Mouse (Mus musculus) CH12.LX (cell line): ENCODE data around the gene Dhx8. TPM values are rescaled to one million over a fixed set of nuclear protein-coding genes. Genes with fewer than 3 reads are reported as not detected.

Source experiments
- DNase-seq: peaks from one replicate; pipeline ENCODE4 v3.0.0-alpha.2; 2013; ENCODE audit errors: extremely low read depth
- H3K27ac ChIP-seq: 2 replicates; pipeline ENCODE4 v1.5.1; 2012; ENCODE audit warnings: low read depth, mild to moderate bottlenecking, control low read depth, moderate library complexity; ENCODE audit not compliant: insufficient read depth
- H3K27me3 ChIP-seq: replicated peaks from 2 replicates; pipeline ENCODE3; 2012; ENCODE audit warnings: inconsistent platforms
- H3K36me3 ChIP-seq, 2 experiments: replicated peaks in 1 of 2; 2 replicates each; pipeline versions ENCODE3 to v1.6.1; 2012; ENCODE audit warnings: inconsistent platforms in 1 of 2, low read length in 1 of 2, mild to moderate bottlenecking in 1 of 2, mixed read lengths in 1 of 2, moderate library complexity in 1 of 2; ENCODE audit not compliant: control insufficient read depth in 1 of 2, insufficient read depth in 1 of 2
- H3K4me1 ChIP-seq, 2 experiments: 2 replicates each; pipeline ENCODE4 v1.6.1; 2012; ENCODE audit warnings: inconsistent platforms in 1 of 2, moderate library complexity in 1 of 2; ENCODE audit not compliant: insufficient read depth in 2 of 2, control insufficient read depth in 1 of 2
- H3K4me2 ChIP-seq: 2 replicates; pipeline ENCODE4 v1.6.1; 2012; ENCODE audit warnings: low read depth, mild to moderate bottlenecking, control low read depth; ENCODE audit not compliant: poor library complexity, insufficient read depth, severe bottlenecking
- H3K4me3 ChIP-seq, 3 experiments: fragments of 150-350 bp in 1 of 3; sonication (generic) in 1 of 3; replicated peaks in 1 of 3; 2 replicates each; pipeline versions ENCODE3 to v1.5.1; 2011 to 2012; ENCODE audit warnings: low read depth in 2 of 3, low read length in 2 of 3, mild to moderate bottlenecking in 2 of 3, moderate library complexity in 2 of 3, control low read depth in 1 of 3, improper control_type of control experiment in 1 of 3, inconsistent platforms in 1 of 3, mixed read lengths in 1 of 3; ENCODE audit not compliant: poor library complexity in 1 of 3
- H3K79me2 ChIP-seq: replicated peaks from 2 replicates; pipeline ENCODE4 v1.6.1; 2012; ENCODE audit warnings: mild to moderate bottlenecking, moderate library complexity; ENCODE audit not compliant: control insufficient read depth, poor library complexity, insufficient read depth, severe bottlenecking; ENCODE audit errors: extremely low read depth
- H3K9ac ChIP-seq: 2 replicates; pipeline ENCODE4 v1.6.1; 2012; ENCODE audit warnings: low read depth, mild to moderate bottlenecking, control low read depth, moderate library complexity; ENCODE audit not compliant: insufficient read depth
- H3K9me3 ChIP-seq: replicated peaks from 2 replicates; pipeline ENCODE3; 2012; ENCODE audit warnings: low read length, inconsistent platforms, mixed read lengths
- CHD1 ChIP-seq: IDR thresholded peaks from 2 replicates; pipeline ENCODE4 v1.6.1; 2012; ENCODE audit warnings: low read depth, low read length, improper control_type of control experiment, inconsistent platforms
- CTCF ChIP-seq, 2 experiments: IDR thresholded peaks in 1 of 2; conservative IDR thresholded peaks in 1 of 2; 2 replicates each; pipeline ENCODE4 v1.5.1; 2011 to 2012; ENCODE audit warnings: low read depth in 2 of 2, low read length in 2 of 2, improper control_type of control experiment in 1 of 2, inconsistent platforms in 1 of 2, mild to moderate bottlenecking in 1 of 2, moderate library complexity in 1 of 2
- GABPA ChIP-seq: IDR thresholded peaks from 2 replicates; pipeline ENCODE4 v1.6.1; 2012; ENCODE audit warnings: low read depth, low read length, improper control_type of control experiment, inconsistent platforms; ENCODE audit not compliant: insufficient replicate concordance
- JUND ChIP-seq: conservative IDR thresholded peaks from 2 replicates; pipeline ENCODE4 v1.6.1; 2011; ENCODE audit warnings: low read depth, low read length, improper control_type of control experiment
- KAT2A ChIP-seq: IDR thresholded peaks from 2 replicates; pipeline ENCODE4 v1.6.1; 2012; ENCODE audit warnings: low read length, improper control_type of control experiment, inconsistent platforms; ENCODE audit not compliant: insufficient replicate concordance
- MAFK ChIP-seq: IDR thresholded peaks from 2 replicates; pipeline ENCODE4 v1.6.1; 2011; ENCODE audit warnings: low read length, improper control_type of control experiment; ENCODE audit not compliant: insufficient replicate concordance
- MAX ChIP-seq: IDR thresholded peaks from 2 replicates; pipeline ENCODE4 v1.6.1; 2011; ENCODE audit warnings: low read length, improper control_type of control experiment
- MEF2A ChIP-seq: IDR thresholded peaks from 2 replicates; pipeline ENCODE4 v1.6.1; 2014; ENCODE audit warnings: low read depth, mild to moderate bottlenecking, inconsistent platforms, low read length, improper control_type of control experiment, borderline replicate concordance
- MXI1 ChIP-seq: IDR thresholded peaks from 2 replicates; pipeline ENCODE4 v1.6.1; 2011; ENCODE audit warnings: mild to moderate bottlenecking, low read depth, low read length, improper control_type of control experiment
- PAX5 ChIP-seq: IDR thresholded peaks from 2 replicates; pipeline ENCODE4 v1.6.1; 2012; ENCODE audit warnings: low read length, inconsistent platforms, mixed read lengths
- POLR2A ChIP-seq: IDR thresholded peaks from 2 replicates; pipeline ENCODE4 v1.6.1; 2011; ENCODE audit warnings: low read depth, mild to moderate bottlenecking, improper control_type of control experiment, low read length
- SMC3 ChIP-seq: IDR thresholded peaks from 2 replicates; pipeline ENCODE4 v1.6.1; 2011; ENCODE audit warnings: low read depth, low read length, improper control_type of control experiment
- USF1 ChIP-seq: IDR thresholded peaks from 2 replicates; pipeline ENCODE4 v1.6.1; 2014; ENCODE audit warnings: low read depth, mild to moderate bottlenecking, inconsistent platforms, low read length, improper control_type of control experiment
- USF2 ChIP-seq: conservative IDR thresholded peaks from 2 replicates; pipeline ENCODE4 v1.6.1; 2011; ENCODE audit warnings: low read depth, low read length, improper control_type of control experiment
- ZKSCAN1 ChIP-seq: IDR thresholded peaks from 2 replicates; pipeline ENCODE4 v1.6.1; 2012; ENCODE audit warnings: low read depth, inconsistent platforms, low read length, improper control_type of control experiment, borderline replicate concordance
- dilution Hi-C: fragments of 300-500 bp; cut with MboI; formaldehyde crosslinking; loops from 2 replicates; pipeline ENCODE4 v1.14.3; 2020; ENCODE audit warnings: low sequenced_read_pairs; ENCODE audit not compliant: extremely low pct_unique_long_range_greater_than_20kb, extremely low pct_ligation_motif_present
- in situ Hi-C: fragments of 300-500 bp; cut with MboI; formaldehyde crosslinking; loops from 3 replicates; pipeline ENCODE4 v1.14.3; 2019; ENCODE audit warnings: low sequenced_read_pairs, low pct_ligation_motif_present, low pct_unique_long_range_greater_than_20kb, mixed read lengths
- polyA plus RNA-seq: library from polyadenylated mRNA; unstranded; fragments of >175 nt; gene quantifications from 2 replicates; pipeline ENCODE4 v1.2.1, GENCODE M21; 2012; ENCODE audit warnings: low read depth; ENCODE audit not compliant: insufficient read length
- total RNA-seq, 2 experiments: library from RNA; depleted of rRNA; stranded (reverse); fragments of 300-350 nt in 1 of 2; fragments of >200 nt in 1 of 2; gene quantifications; 2 replicates each; pipeline ENCODE4 v1.2.3; 2012 to 2014

Dhx8 gene
- total and polyA plus RNA-seq, 3 experiments = 24.3 to 61.7 (median 33.4) TPM

DNA sequence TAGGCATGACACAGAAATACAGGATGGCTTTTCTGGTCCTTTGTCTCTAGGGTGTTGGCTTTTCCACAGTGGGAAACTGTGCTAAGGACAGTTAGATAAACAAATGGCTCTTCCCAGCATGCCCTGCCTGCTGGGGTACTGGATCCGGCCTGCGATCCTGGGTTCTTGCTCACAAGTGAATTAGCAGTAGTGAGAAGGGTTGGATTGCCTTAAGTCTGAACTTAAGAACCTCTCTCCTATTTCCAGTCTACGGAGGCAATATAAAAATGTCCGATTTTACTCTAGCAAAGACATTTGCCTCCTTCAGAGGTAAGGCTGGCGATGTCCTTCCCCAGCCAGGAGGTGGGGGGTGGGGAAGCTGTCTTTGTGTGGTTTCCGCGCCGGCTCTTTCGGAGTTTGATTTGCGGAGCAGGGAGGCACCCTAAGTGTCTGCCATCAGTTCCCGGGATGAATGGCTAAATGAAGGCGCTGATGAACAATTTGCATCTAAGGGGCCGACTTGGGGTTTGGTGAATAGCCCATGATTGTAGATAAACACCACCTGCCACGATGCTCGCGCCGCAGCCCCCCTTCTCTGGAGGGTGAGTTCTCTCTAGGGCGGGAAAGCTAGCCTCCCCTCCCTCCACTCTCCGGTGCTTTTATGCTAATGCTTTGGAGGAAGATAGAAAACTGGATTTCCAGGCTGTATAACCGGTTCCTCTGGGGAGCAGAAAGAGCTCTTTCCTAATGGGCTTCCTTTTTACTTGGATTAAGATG, 36.6 kb upstream of the Dhx8 start:
- DNase-seq = no peak
- peaks cover 7% of the 10 kb centered on the region for H3K9me3 ChIP-seq
- no peak overlapping the region for H3K4me2 ChIP-seq
- H3K4me3 ChIP-seq = no peak overlapping the region
- no peak for TF ChIP-seq PAX5
- TF ChIP-seq GABPA = no peak
- no peak for TF ChIP-seq JUND
- TF ChIP-seq MAX = no peak
- TF ChIP-seq SMC3 = no peak
- no peak for TF ChIP-seq CTCF (conservative IDR thresholded peaks at IDR 0.05 in 1 of 2, IDR thresholded peaks at IDR 0.05 in 1 of 2; ENCODE audit: low read depth in 2 of 2, low read length in 2 of 2)
- no peak for TF ChIP-seq USF2
- no peak for TF ChIP-seq POLR2A
- TF ChIP-seq MAFK = no peak
- TF ChIP-seq MXI1 = no peak
- no peak for TF ChIP-seq USF1
- H3K79me2 ChIP-seq = no peaks in the 10 kb centered on the region
- in situ Hi-C loops (no loop called here), dilution Hi-C loops (no loop called here)
- H3K36me3 ChIP-seq = no peaks in the 10 kb centered on the region
- H3K9ac ChIP-seq = no peak overlapping the region
- peaks cover 43% of the 10 kb centered on the region for H3K27me3 ChIP-seq
- no peak overlapping the region for H3K27ac ChIP-seq
- no peaks in the 10 kb centered on the region for H3K4me1 ChIP-seq

DNA sequence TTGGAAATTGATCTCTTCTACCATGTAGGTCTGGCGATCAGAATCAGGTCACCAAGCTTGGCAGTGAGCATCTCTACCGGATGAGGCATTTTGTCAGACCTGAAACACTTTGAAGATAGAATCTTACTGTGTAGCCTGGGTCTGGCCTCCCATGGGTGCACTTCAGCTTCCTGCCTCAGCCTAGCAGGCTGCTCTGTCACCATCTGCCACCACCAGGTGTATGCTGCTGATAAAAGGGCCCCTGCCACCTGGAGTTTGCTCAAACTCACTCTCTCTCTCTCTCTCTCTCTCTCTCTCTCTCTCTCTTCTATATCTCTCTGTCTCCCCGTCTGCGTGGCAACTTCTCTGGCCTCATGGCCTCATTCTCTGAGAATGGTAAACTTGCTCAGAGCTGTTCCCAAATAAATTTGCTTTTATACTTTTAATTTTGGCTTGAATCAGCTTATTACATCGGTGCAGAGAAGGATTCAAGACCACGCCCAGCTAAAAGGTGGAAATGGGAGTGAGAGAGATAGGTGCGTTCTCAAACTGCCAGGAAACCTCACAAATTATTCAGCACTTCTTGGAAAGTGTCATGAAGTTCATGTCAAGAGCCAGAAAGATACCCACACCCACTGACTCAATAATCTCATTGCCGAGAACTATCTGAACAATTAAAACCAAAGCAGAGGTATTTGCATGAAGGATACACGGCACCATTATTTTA, 35.4 kb upstream of the Dhx8 start:
- no peak overlapping the region for H3K27ac ChIP-seq
- no peak overlapping the region for H3K4me2 ChIP-seq
- H3K36me3 ChIP-seq = no peaks in the 10 kb centered on the region
- no peak overlapping the region for H3K4me3 ChIP-seq
- no peaks in the 10 kb centered on the region for H3K4me1 ChIP-seq
- peaks cover 7% of the 10 kb centered on the region for H3K9me3 ChIP-seq
- H3K9ac ChIP-seq = no peak overlapping the region
- peaks cover 48% of the 10 kb centered on the region for H3K27me3 ChIP-seq
- no peaks in the 10 kb centered on the region for H3K79me2 ChIP-seq
- TF ChIP-seq CHD1 (no peak), ZKSCAN1 (no peak), KAT2A (no peak), MEF2A (no peak), USF2 (no peak)
- in situ Hi-C loops (no loop called here), dilution Hi-C loops (no loop called here)
- DNase-seq = no peak
